Mouse (Mus musculus): ENCODE results near the gene Gale.

DNA sequence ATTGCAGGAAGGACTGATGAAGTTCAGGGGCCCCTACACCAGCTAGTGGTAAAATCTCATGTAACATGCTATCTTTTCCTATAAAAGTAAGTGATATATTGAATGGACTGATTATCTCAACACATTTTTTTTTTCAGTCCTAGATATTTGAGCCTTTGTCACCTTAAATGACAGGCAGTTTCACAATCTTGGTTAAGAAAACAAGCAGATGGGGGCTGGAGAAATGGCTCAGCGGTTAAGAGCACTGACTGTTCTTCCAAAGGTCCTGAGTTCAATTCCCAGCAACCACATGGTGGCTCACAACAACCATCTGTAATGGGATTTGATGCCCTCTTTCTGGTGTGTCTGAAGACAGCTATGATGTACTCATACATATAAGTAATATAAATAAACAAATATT lies 41.3 kb upstream of the Gale start:
- TF ChIP-seq EP300 (optimal IDR thresholded peaks at IDR 0.05) (no peak), CTCF (IDR thresholded peaks at IDR 0.05; ENCODE audit: low read depth) (no peak)
